Mouse (Mus musculus) MN1 (cell line): ENCODE results near the gene Pde4dip.

Experiments
- DNase-seq: peaks from one replicate; pipeline ENCODE4 v3.0.0-alpha.2; 2016; ENCODE audit warnings: low spot score

The Pde4dip gene

GRCm38 (mm10) chr3:97900516-97901490 lies 12.3 kb upstream of the Pde4dip start, which contains the start of gene Sec22b:
TSS of gene Sec22b (plus strand) at chr3:97901190.
- peak; percentile 94 for DNase-seq

- DNase-seq, result no peak
Measured at GRCm38 (mm10) chr3:97898381-97898780, 9.9 kb upstream of the Pde4dip start.

GRCm38 (mm10) chr3:97894695-97895094 lies 6.2 kb upstream of the Pde4dip start:
- no peak for DNase-seq

GRCm38 (mm10) chr3:97890205-97890604 lies 1.7 kb upstream of the Pde4dip start:
- DNase-seq, result peak; percentile 26

GRCm38 (mm10) chr3:97887785-97888167 lies 731 bp downstream of the Pde4dip start:
- no peak for DNase-seq

DNA sequence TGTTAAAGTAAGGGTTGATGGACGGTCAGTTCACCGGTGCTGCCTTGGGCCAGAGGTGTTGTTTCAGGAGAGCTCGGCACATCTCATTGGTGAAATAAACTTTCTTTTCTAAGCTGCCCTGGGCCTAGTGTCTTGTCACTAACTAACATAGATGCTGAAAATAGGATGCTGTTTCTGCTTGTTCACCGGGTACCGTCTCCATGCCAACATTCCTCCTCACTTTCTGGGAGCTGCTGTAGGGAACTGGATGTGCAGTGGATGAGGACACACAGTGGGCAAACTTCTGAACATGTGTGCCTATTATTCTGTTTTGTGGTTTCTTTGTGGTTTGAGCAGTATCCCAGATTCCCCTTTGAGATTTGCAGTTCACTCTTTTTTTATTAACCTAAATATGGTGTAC lies 6.9 kb downstream of the Pde4dip start:
- no peak for DNase-seq

GRCm38 (mm10) chr3:97879222-97879621 lies 9.3 kb downstream of the Pde4dip start:
- peak; percentile 38 for DNase-seq

DNA sequence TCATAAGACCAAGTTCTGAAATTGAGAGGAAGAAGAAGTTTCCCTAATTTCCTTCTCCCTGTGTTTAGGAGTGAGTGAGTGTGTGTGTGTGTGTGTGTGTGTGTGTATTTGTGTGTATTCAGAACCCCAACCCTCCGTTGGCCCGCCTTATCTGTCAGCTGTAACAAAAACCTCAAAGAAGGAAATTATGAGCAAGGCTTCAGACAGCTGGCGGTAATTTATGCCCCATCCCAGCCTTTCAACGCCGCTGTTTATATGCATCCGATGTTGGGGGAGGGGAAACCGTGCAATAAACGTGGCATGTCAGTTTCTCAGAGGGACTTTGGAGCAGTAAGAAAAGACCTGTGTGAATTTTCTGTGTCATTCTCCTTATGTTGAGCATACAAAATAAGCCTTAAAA lies 12.2 kb downstream of the Pde4dip start:
- DNase-seq, result no peak

DNA sequence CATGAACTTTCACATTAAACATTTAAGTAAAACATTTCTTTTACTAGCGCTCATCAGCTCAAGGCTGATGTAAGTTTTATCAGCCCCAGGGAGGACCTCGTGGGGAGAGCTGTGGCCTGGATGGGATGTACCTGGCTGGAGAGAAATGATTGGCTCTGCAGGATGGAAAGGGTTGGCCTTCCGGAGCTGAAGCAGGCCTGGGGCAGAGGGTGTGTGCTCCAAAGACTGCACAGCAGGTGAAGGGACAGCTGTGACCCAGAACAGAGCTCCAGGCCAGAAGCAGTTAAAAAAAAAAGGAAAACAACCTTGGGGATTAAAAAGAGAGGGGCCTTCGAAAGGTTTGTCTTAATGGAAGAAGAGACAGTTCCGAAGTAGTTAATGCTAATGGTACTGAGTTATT lies 13.7 kb downstream of the Pde4dip start:
- DNase-seq, result no peak

GRCm38 (mm10) chr3:97869730-97870129 lies 18.8 kb downstream of the Pde4dip start:
- no peak for DNase-seq

- no peak for DNase-seq
Measured at GRCm38 (mm10) chr3:97868733-97869132, 19.8 kb downstream of the Pde4dip start.

DNA sequence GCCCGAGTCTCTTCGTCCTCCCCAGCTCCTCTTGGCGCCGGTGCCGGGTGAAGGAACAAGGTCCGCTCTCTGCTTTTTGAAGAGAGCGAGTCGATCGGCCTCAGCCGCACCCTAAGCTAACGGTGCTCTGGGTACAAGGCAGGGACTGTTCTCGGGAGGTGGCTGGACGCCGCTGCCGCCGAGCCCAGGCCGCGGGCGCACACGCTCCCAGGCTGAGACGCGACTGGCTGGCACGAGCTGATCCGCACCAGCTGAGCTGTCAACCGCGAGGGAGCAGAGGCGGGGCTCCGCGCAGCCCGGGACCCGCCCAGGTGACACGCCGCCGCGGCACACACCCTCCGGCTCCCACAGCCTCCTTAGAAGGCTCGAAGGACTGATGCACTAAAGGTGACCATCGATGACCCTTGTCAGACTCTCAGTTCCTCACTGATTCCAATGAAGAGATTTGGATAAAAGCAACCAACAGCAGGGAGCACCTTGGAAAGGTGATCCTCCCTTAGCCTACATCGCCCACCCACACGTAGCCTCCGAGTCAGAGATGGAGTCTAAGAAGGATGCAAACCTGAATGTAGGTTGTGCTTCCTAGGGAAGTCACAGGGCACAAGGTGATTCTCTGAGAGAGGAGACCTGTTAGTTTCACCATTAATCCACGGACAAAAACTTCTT lies 20.4 kb downstream of the Pde4dip start:
- no peak for DNase-seq

GRCm38 (mm10) chr3:97867221-97868023 lies 21.1 kb downstream of the Pde4dip start:
- no peak for DNase-seq

DNA sequence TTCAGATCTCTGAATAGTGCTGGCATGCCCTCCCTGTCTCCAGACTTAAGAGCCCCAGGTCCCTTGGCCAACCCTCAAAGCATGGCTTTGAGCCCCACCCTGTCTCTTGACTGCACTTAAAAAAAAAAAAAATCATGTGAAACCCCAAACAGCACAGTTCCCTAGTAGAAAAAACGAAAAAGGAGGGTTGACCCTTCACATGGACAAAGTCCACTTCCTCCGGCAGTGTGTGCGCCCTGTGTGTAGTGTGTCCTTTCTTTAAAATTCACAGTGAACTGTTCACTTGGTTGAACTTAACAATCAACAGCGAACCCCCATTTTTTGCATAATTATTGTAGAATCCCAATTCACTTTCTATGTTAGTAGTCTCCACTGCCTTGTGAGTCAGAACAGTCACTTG lies 21.8 kb downstream of the Pde4dip start:
- DNase-seq, result no peak

DNA sequence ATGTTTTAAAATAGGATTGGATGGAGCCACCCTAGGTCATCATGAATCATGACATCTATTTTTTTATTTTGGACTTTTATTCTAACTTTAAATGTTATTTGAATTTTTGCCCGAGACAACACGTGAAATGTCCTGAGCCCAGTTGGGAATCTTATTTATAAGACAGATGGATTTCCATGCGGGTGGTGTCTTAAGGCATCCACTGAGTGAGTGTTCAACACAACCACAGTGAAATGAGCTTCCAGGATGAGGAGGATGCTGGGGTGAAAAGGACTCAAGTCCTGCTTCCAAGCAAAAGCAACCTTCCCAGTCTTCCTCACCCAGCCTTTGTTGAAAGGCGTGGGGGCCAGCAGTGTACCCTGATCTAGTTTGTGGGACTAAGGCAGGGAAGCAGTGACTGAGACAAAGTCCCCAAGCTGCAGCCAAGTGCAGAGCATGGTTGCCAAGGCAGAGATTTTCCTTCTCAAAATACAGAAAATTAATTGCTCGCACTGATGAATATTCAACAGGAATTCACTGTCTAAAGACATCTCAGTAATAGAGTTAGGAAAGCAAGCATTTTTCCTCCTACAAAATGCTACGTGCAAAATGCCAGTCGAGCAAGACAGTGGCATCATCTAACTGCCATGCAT lies 27.6 kb downstream of the Pde4dip start:
- DNase-seq, result no peak

DNA sequence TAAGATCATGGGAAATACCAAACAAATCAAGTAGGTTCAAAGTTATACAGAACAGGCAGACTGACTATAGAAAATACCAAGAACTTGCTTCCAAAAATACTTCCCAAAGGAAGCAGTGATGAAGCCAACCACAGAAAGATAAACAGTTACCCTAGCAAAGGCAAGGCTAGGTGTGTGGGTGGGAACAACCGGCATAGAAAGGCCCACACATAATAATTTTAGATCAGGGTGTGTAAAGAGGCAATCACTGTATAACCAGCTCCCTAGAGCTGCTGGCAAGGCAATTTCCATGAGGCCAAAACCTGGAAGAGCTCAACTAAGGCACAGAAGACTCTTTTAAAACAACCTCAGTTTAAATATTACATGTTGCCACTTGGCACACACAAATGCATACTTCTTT lies 29.1 kb downstream of the Pde4dip start:
- no peak for DNase-seq

- no peak for DNase-seq
Measured at GRCm38 (mm10) chr3:97854575-97855384, 33.7 kb downstream of the Pde4dip start.

- DNase-seq, result no peak
Measured at GRCm38 (mm10) chr3:97851803-97852202, 36.7 kb downstream of the Pde4dip start.

DNA sequence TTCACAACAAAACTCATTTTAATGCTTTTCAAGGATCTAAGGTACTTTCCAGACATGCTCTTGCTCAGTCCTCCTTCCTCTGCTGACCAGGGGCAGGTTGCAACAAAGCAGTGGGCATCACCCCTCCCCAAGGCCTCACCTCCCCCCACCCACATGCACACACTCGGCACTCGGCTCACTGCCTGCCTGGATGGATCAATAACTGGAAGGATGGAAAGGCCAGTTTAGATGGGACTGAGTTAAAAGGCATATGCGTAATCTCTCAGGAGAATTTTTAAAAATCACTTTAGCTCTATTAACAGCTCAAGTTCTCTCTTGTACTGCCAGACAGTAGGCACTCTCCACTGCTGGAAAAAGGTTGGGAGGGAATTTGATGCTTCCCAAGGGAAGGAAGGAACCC lies 40.9 kb downstream of the Pde4dip start:
- DNase-seq, result no peak

DNA sequence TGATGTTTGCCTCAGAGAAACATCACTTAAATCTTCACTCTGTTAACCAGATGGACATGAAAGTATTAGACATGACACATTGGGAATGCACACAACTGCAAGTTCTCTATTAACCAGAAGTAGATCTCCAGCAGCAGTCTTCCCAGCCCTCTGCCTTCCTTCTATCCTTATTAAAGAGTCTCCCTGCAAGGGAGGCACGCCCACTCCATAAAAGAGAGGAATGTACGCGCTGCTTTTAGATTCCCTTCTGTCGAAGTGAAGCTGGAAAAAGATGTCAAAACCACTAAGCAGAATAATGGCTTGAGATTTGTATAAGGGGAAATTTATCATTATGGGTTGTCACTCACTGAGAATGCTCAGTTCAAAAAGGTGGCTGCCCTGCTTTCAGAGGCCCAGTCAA lies 42.1 kb downstream of the Pde4dip start:
- DNase-seq, result no peak

DNA sequence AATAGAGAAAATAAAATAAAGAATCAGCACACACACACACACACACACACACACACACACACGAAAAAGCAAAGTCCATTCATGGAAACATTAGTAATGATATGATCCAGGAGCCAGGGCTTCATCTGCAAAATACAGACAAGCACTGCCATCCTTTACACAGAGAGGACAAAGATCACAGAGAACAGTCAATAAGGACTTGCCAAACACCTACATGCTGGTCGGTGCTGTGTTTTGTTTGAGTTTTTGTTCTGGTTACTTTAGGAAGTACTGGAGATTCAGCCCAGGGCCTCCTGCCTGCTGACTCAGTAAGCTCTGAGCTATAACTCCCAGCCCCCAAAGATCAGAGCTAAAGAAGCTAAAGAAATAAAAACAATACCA lies 43.7 kb downstream of the Pde4dip start:
- no peak for DNase-seq
